Mouse (Mus musculus) liver, postnatal 0 days (tissue): ENCODE measurements around the gene Zfp668.

Source experiments
- CTCF ChIP-seq: sonication (generic); IDR thresholded peaks from 2 replicates; pipeline ENCODE4 v1.5.1; 2016; ENCODE audit warnings: antibody characterized with exemption, low read depth
- EP300 ChIP-seq: IDR thresholded peaks from 2 replicates; pipeline ENCODE4 v1.6.1; 2016; ENCODE audit warnings: antibody characterized with exemption, low read depth, mild to moderate bottlenecking

DNA sequence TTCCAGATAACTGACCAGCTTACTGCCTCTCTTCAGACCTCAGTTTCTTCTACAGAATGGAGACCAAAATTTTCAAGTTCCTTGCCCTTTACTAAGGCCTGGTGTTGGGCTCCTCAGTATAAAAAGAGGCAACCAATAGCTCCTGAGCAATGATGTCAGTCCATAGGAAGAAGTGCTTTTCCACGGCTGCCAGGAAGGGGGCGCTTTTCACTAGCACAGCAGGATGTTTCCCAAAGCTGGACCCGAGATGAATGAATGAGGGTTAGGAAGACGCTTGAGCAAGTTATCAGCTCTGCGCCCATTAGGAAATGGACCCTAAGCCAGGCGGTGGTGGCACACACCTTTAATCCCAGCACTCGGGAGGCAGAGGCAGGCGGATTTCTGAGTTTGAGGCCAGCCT lies 44.9 kb upstream of the Zfp668 start:
- TF ChIP-seq CTCF, result peak; percentile 71
- TF ChIP-seq EP300, result no peak
